Mouse (Mus musculus) cerebellum, adult 2 months (tissue): ENCODE measurements around the gene Col6a2.

ENCODE experiments used
- CTCF ChIP-seq: fragments of 200-500 bp; IDR thresholded peaks from 2 replicates; pipeline ENCODE4 v1.5.1; 2011; ENCODE audit warnings: low read depth, mild to moderate bottlenecking, control low read depth, low read length, moderate library complexity, borderline replicate concordance; ENCODE audit not compliant: insufficient read depth
- POLR2A ChIP-seq: fragments of 200-500 bp; IDR thresholded peaks from 2 replicates; pipeline ENCODE4 v1.6.1; 2011; ENCODE audit warnings: low read length, control low read depth, borderline replicate concordance; ENCODE audit not compliant: insufficient read depth

GRCm38 (mm10) chr10:76623734-76624133 lies 304 bp upstream of the Col6a2 start:
- TF ChIP-seq CTCF: no peak
- TF ChIP-seq POLR2A: no peak
